Mouse (Mus musculus) right cerebral cortex, postnatal 36 days (tissue): ENCODE data around the gene Pla1a.
"Not testable (repeated sequence)": the region's sequence is repeated elsewhere in the genome, so short reads cannot be mapped to it uniquely, and the experiment has no call there.

Experiments
- DNase-seq, 2 experiments: peaks; one replicate each; pipeline ENCODE4 v3.0.0; 2022; ENCODE audit warnings: low spot score in 2 of 2, mixed read lengths in 1 of 2

Pla1a gene

DNA sequence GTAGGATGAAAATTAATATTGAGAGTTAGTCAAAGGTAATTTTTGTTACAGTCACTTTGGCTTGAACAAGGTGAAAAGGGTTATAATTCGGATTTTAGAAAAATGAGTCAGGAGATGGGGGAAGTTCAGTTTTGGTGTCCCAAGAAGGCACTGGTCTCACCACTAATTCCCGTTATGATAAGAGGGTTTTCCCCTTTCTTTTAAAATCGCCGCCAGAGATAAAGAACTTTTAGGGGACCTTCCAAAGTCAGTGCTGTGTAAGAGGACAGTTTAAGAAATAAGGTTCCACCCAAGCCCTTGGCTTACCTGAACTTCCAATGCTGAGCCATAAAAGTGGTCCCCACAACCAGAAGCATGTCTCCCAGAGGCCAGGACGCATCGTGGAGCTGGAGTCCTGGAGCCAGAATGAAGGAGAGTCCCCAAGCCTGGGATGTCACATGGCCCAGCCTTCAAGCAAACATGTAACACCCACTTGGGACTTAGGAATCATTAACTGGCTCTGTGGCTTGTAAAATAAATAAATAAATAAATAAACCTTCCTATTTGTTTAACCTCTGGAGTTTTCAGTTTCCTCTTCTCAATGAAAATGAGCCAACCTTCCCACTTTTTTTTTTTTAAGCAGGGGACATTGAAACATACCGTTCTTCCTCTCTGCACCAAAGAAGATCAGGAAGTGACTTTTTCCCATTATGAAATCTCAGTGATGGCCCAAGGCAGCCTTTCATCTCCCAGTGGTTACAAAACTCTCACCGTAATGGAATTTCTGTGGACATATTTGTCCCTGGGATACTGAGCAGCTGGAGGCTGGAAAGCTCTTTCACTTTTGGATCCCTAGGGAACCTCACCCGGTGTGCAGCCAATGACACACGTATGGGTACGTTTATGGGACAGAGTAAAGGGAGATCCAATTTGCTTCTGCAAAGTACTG is at the start of gene Pla1a:
Gene Pla1a, minus strand, starts transcription at position 648 of the 928 bp plus-strand sequence.
- no peak for DNase-seq

DNA sequence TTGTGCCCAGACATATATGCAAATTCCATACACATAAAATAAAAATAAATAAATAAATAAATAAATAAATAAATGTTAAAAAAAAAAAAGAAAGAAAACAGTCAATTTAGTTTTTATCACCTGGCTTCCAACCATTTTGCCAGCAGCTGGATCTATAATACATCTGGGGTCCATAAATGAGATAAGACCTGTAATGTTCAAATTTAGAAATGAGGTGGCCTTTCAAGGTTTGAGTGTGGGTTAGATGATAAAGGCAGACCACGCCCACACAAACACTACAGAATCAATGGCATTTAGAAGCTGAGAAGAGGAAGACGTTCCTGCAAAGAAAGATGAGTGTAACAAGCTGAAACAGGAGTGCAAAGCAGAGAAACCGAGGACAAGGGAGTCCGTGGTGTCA is 48.4 kb upstream of the Pla1a start:
- no peak for DNase-seq

DNA sequence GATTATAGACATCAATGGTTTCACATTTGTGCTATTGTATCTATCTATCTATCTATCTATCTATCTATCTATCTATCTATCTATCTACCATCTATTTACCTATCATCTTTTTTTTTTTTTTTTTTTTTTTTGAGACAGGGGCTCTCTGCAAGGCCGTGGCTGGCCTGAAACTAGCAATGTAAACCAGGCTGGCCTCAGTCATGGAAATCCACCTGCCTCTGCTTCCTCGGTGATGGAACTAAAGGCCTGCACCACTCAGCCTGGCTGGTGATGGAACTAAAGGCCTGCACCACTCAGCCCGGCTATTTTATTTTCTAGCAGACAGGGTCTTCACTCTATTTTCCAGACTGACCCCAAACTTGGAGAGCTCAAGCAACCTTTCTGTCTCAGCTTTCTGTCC is 45.4 kb upstream of the Pla1a start:
- DNase-seq, result no peak

DNA sequence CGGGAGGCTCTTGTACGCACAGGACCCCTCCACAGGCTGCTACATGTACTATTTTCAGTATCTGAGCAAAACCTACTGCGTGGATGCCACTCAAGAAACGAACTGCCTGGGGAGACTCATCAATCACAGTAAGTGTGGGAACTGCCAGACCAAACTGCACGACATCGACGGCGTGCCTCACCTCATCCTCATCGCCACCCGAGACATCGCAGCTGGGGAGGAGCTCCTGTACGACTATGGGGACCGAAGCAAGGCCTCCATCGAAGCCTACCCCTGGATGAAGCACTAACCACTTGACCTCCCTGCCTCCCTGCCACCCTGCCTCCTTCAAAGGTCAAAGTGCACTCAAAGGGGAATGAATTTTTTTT is 44.3 kb upstream of the Pla1a start:
- not testable (repeated sequence) for DNase-seq

DNA sequence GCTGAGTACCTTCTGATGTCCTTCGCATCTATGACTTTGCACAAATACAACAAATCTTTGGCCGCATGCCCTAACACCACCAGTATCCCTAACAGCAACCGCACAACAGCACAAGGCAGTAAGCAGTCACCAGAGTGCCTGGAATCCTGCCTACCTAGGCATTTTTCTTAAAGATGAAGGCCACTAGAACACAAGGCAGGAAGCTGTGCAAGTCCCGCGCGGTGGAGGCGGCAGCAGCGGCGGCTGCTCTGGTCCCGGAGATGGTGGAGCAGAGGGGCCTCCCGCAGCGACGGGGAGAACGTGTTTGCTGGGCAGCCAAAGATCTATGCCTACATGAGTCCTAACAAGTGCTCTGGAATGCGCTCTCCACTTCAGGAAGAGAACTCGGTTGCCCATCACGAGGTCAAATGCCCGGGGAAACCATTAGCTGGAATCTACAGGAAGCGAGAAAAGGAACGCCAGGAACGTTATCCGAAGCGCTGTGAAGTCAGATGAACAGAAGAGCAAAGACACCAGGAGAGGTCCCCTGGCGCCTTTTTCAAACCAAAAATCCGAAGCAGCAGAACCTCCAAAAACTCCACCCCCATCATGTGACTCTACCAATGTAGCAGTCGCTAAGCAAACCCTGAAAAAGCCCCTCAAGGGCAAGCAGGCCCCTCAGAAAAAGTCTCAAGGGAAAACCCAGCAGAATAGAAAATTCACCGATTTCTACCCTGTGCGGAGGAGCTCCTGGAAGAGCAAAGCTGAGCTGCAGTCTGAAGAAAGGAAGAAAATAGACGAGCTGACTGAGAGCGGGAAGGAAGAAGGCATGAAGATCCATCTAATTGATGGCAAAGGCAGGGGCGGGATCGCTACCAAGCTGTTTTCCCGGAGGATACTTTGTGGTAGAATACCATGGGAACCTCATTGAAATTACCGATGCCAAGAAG is 43.6 kb upstream of the Pla1a start:
- peak in 1 of 2 experiments; percentile 28 for DNase-seq

DNA sequence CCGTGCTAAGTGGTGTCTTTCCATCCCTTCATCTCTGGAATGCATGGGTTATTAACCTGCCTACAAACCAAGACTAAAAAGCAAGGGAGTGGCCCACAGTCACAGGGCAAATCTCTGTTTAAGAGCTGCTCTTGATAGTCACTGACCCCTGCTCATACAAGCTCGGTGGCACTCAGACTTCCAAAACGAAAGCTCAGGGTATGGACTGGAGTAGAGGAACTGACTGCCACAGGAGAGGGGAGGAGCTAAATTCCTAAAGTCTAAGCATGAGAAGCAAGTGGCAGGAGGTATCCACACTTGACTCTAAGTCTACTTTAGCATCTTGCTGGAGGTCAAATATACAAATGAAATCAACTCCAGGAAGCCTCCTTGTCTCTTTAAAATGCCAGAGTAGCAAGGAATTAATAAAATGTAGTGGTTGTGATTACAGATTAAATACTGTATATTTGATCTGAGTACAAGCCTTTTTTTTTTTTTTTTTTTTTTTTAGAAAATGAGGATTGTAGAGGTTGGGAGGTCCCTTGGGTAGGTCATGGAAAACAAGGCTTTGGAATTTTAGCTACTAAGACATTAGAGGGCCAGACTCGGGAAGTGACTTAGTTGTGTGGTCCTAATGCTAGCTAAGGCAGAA is 42.9 kb upstream of the Pla1a start:
- no peak for DNase-seq

DNA sequence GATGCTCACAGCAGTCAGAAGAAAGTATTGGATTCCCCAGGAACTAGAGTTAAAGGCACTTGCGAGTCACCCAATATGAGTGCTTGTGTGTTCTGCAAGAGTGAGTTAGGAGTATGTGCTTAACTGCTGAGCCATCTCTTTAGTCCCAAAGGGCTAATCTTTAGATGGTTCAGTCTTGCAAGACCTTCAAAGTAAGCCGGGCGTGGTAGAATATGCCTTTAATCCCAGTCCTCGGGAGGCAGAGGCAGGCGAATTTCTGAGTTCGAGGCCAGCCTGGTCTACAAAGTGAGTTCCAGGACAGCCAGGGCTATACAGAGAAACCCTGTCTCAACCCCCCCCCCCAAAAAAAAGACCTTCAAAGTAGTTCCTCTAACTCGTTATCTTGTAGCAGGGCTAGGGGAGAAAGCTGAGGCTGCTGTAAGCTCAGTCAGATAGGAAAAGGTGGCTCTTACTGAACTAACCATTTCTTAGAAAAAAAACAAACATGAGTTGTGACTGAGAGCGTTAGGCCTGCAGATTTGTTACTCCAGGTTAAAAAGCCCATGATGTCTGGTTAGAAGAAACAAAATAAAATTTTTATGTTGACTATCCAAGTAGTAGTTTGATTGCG is 41.8 kb upstream of the Pla1a start:
- no peak for DNase-seq

DNA sequence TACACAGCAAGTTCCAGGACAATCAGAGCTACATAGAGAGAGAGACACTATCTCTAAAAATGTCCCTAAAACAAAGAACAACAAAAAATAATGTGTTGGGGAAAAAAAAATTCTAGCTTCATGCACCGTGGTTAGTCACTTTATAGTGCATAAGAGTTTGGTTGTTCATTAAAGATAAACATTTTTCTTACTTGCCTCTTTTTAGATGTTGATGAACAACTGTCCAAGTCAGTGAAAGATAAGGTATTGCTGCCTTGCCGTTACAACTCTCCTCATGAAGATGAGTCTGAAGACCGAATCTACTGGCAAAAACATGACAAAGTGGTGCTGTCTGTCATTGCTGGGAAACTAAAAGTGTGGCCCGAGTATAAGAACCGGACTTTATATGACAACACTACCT is 40.7 kb upstream of the Pla1a start:
- no peak for DNase-seq

DNA sequence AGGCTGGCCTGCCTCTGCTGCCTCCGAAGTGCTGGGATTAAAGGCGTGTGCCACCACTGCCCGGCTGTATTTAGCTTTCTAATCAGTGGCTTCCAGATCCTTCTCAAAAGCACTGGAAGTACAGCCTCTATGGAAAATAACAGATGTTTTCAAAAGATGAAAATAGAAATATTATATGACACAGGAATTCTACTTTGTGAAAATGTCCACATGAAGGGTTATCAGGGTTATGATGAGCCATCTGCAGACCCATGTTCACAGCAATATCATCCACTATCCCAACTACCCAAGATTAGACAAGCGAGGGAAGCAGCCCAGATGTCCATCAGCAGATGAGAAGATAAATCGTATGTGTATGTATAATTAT is 39.5 kb upstream of the Pla1a start:
- DNase-seq, result no peak

DNA sequence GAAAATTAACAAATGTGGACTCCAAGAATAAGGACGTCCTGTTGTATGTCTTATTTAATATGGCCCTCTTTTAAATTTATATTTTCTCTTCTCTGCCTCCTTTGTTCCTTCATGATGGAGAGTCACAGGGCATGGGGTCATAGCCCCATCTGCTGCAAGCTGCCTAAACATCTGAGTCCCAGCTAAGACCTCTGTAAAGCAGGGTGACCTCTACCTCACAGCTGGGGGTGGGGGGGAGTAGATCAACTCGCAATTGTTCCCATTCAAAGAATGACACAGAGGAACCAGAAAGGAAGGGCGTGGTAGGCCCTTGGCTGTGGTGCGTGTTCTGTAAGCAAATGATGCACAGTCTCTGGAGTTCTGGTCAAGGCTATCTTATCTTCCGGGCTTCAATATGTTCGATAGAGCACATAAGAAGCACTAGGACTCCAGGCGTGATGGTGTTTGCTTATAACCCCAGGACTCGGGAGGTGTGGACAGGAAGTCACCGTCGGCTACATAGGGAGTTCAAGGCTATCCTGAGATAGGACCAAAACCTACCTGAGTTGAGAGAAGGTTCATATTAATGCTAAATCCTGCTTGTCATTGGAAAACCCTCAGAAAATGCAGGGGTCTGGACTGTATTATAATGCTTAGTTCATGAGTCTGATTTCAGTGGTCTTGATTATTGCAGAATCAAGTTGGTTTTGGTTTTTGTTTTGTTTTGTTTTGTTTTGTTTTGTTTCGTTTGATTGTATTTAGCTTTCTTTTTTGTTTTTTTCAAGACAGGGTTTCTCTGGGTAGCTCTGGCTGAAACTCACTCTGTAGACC is 39.0 kb upstream of the Pla1a start:
- no peak for DNase-seq

DNA sequence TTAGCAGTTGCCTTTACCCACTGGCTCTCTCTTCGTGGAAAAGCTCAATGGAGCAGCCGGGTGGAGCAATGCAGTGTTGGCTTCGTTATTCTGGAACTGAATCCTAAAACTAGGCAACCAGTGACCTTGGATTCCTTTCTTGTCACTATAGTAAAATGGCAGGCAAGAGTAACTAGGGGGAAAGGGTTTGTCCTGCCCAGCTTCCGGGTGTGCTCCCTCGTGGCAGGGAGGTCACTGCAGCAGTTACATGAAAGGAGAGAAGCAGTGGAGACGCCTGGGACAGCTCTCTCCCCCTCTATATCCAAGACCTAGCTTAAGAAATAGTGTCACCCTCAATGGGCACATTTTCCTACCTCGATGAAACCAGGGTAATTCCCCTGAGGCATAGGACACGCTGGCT is 36.5 kb upstream of the Pla1a start:
- DNase-seq, result no peak

DNA sequence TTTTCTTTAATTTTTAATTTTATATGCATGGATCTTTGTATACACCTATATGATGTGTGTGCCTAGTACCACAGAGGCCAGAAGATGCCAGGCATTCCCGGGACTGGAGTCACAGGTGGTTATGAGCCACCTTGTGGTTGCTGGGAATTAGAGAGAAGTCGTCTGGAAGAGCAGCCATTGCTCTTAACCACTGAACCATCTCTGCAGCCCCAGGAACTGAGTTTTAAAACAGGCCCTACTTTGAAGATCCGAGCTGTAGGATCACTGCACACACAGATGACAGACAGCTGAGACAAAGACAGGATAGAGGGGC is 35.7 kb upstream of the Pla1a start:
- DNase-seq, result no peak

DNA sequence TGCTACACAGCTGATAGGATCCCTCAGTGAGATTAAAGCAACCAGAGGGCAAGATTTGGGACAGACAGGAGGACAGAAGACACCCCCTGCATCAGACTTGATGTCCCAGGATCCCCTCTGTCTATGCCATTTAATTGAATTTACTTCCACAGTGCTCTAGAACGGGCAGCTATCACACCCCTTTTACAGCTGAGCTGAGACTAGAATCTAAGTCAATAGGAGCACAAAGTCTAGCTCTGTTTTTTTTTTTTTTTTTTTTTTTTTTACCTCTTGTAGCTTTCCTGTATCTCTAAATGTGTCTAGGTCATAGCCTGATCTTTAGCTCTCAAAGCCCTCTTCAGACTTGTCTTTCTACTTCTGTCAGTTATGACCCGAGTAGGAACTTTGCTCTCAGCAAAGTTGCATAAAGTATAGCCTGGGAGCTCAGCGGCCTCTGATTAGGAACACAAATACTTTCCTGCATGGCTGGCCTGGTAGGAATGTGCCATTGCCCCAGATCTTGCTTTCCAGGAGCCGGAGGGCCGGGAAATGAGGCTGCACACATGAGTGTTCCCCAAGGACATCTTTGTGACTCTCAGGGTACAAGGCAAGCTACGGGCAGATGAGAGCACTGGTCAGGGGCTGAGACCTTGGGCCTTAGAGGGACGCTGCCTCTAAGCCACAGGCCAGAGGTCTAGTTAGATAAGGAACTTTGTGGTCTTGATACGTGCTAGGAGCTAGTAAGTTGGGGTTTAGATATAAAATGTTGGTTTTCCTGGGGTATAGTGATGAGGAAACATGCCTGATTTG is 35.2 kb upstream of the Pla1a start:
- no peak for DNase-seq

DNA sequence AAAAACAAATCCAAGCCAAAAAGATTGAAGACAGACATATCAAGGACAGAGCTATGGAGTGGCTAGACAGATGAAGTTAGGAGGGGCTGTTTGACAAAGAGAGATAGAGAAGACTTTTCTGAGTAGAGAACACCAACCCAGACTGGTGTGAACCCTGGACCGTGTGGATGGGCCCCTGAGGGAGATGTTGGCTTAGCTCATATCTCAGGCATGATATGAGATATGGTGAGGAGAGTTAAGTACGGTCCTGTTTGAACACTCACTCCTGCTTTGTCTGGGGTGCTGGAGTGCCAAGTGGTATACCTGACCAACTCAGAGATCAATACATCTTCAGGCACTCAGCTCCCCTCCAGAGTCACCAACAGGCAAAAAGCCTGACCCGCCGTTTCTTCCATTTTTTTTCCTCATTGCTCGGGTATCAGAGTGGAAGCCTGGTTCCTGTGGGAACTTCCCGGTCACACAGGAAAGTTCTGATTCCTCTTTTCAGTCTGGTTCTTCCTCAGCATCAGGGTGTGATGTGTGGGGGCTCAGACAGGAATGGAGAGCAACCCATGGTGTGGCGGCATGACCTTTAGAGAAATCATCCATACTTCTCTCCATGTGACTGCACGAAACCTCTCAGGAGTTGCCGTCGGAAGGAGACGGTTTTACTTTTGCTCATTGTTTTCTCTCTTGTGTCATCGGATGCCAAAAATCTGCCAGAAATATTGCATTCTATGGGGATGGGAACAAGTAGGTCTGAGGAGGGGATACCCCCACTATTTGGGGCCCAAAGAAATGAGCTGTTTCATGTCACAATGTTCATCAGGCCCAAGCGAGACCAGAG is 34.4 kb upstream of the Pla1a start:
- no peak for DNase-seq

DNA sequence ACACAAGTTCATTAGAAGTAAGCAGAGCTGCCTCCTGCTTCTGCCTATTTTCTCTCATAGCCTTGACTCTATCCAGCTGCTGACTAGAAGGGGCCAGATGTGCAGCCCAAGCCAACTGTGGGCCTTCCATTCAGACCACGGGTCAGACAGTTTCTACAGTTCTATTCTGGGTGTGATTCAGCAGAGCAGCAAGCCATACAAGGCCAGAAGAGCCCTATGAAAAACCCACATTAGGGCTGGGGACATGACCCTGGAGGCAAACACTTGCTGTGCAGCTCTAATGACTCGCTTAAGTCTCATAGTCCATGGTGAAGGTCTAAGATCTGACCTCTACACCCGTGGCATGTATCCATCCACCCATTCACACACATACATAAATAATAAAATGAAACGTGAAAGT is 33.1 kb upstream of the Pla1a start:
- DNase-seq, result no peak

DNA sequence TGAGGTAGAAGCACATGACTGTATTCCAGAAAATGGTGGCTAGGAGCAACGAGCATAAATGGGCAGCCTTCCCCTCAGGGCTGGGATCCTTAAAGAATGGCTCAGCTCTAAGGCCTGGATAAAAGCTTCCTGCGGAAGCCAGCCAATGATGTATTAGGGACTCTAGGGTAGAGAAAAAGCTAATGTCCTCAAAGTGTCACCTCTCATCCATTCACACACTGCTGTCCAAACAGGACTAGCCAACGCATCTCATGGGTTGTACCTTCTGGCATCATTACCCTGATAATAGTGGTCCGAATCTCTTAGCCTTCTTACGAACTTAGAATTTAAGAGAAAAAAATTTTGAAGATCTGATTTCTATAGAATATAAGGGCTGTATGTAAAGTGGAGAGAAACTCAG is 30.4 kb upstream of the Pla1a start:
- DNase-seq, result no peak

DNA sequence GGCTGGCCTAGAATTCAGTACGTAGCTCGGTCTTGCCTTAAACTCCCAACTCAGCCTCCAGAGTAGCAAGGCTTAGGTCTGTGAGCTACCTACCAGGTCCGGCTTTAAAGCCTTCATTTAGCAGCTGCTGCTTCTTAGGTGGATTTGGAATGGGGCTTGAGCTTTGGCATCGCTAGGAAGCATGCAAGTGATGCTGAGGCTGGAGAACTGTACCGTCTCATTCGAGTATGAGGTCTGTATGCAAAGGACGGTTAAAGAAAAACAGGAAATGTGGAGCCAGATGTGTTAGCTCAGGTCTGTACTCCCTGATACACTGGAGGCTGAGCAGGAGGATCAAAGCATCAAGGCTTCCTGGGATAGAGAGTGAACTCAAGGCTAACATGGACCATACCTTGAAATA is 29.2 kb upstream of the Pla1a start:
- DNase-seq, result no peak

DNA sequence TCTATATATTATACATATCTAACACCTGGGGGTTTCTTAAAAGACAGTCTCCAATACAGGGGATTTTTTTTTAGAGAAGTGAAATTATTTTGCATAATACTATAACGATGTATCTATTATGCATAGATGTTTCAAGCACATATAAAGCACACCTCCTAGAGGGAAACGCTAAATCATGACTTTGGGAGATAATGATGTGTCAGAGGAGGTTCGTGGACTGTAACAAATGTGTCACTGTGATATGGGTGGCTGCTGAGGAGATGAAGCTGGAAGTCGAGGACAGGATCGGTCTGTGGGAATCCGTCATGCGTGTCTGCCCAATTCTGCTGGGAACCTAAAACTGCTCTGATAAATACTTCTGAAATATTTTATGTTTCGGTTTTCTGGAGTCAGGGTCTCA is 28.8 kb upstream of the Pla1a start:
- no peak for DNase-seq

DNA sequence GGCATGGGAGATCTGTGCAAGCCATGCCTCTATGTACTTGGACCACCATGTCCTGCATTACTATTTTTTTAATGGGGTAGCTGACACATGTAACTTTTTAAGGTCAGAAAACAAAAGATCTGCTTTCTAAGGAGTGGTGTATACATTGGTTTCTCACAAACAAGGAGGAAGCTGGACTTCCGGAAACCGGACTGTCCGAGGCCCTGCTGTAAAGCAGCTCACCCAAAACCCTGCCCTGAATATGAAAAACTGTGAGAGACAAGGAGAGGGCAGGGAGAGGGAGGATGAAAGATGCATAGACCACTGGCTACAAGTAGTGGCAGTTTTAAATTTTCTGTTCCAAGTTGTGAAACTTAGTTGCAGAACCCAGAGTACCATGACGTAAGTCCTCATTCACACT is 27.0 kb upstream of the Pla1a start:
- DNase-seq, result no peak
